Comparison of ENCODE assay signal across 8 mouse cellular contexts in genomic region chr6:54992734-54993260, GRCm38 (mm10). TPM values are rescaled to one million over a fixed set of nuclear protein-coding genes. Genes with fewer than 3 reads are reported as not detected.
DNase-seq lines count a peak whose midpoint lies in the region; ATAC-seq lines count a peak whose summit lies in the region.

Gene Ggct, minus strand, starts transcription at chr6:54992950.

- peak within 1 kb of the TSS; percentile 40 for H3K9ac ChIP-seq in intestine, embryonic 14.5 days (ENCODE audit: low read length)

- peak within 1 kb of the TSS; percentile 86 for H3K4me2 ChIP-seq in intestine, embryonic 14.5 days (ENCODE audit: low read length)

- DNase-seq in adrenal gland, adult 18-20 months (ENCODE audit: low spot score in 2 of 2), result peak; percentile 91 to 92
- peak; percentile 99 for DNase-seq in embryo, embryonic 11 days
- peak; percentile 98 for DNase-seq in gastrocnemius, postnatal 25 days
- peak; percentile 93 for DNase-seq in intestine, embryonic 14.5 days (ENCODE audit: low spot score)
- peak; percentile 96 to 98 for DNase-seq in left cerebral cortex, postnatal 14 days (ENCODE audit: low spot score in 2 of 2)
- peak; percentile 97 for DNase-seq in mesoderm, embryonic 11.5 days (ENCODE audit: low read depth, low spot score)
- peak; percentile 97 to 98 for DNase-seq in right cerebral cortex, postnatal 36 days (ENCODE audit: low spot score in 2 of 2)
- peak; percentile 97 for DNase-seq in yolk sac, embryonic 10.5 days (ENCODE audit: low spot score)

- intact Hi-C loops in left cerebral cortex, postnatal 14 days (cut with DNase I), result loop anchor here (2.0 to 5.0 kb wide), 2 partner anchors 176 to 290 kb away; partner anchors contain the start of gene Znrf2

- H3K36me3 ChIP-seq in intestine, embryonic 14.5 days (ENCODE audit: control insufficient read depth, insufficient read depth, low read length), result no peaks in the 10 kb centered on the region

- ATAC-seq in intestine, embryonic 14.5 days (replicated peaks; ENCODE audit: low FRiP score, low TSS enrichment, low read depth), result peak; percentile 100

- peak within 1 kb of the TSS; percentile 43 for H3K4me3 ChIP-seq in intestine, embryonic 14.5 days (ENCODE audit: low read depth, low read length)

- no peaks in the 10 kb centered on the region for H3K27me3 ChIP-seq in intestine, embryonic 14.5 days (replicated peaks; ENCODE audit: control insufficient read depth, insufficient read depth, low read length)

- no peaks in the 10 kb centered on the region; the same call in 1 of the 2 replicates for H3K4me1 ChIP-seq in intestine, embryonic 14.5 days (replicated peaks; ENCODE audit: control insufficient read depth, insufficient read depth, low read length)

- H3K9me3 ChIP-seq in intestine, embryonic 14.5 days (ENCODE audit: control insufficient read depth, low read length), result no peaks in the 10 kb centered on the region

- no peak within 1 kb of the TSS for H3K27ac ChIP-seq in intestine, embryonic 14.5 days (ENCODE audit: low read depth)

- under 1% methylated on average over 41 of the region's 41 CpGs for whole genome bisulfite sequencing in intestine, embryonic 14.5 days

RNA-seq across cellular contexts. Expression of gene Ggct, which starts in this region (rescaled TPM):
- total RNA-seq in adrenal gland, adult 18-20 months (2021), result 1 to 10 TPM; 6.0 to 9.2 TPM
- total RNA-seq in gastrocnemius, postnatal 25 days (2021), result 1 to 10 TPM; 7.4 to 8.8 TPM
- polyA plus RNA-seq in intestine, embryonic 14.5 days (2014; fragmentation: Nextera tagmentation; extraction: Ambion mirVana), result 9.9 and 12.7 TPM in 2 replicates
- 10 to 100 TPM; 29.9 to 32.5 TPM for total RNA-seq in left cerebral cortex, postnatal 14 days (2021)
